Mouse (Mus musculus): ENCODE measurements at regions not wholly inside any gene's neighbourhood (a gene's known extent, or its start where the extent isn't known, plus 50 kb on each side); places are given as distances from the start of the nearest gene placed in this dataset.

DNA sequence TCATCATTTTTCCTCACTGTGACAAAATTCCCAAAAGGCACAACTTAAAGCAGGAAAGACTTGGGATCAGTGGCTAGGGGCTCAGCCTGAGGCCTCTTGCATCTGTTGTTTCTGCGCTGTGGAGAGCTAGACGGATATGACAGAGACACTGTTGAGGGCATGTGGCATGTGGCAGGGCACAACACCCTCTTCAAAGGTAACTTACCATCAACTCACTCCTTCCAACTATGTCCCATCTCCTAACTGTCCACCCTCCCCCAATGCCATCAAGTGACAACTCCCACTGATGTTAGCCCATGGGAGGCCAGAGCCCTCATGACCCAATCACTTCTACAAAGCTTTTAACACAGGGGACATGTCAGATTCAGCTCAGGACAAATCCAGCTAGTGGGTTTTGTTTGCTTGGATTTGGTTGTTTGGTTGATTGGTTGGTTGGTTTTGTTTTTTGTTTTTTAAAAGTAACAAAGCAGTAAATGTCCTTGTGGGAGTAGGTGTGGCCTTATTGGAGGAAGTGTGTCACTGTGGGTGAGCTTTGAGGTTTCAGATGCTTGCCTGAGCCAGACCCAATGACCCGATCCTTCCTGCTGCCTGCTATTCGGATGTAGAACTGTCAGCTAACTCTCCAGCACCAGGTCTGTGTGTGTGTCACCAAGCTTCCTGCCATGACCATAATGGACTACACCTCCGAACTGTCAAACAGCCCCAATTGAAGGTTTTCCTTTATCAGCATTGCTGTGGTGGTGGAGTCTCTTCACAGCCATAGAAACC lies 53.2 kb upstream of the Lef1 start:
- DNase-seq (ENCODE audit: low spot score in 2 of 2), result no peak

DNA sequence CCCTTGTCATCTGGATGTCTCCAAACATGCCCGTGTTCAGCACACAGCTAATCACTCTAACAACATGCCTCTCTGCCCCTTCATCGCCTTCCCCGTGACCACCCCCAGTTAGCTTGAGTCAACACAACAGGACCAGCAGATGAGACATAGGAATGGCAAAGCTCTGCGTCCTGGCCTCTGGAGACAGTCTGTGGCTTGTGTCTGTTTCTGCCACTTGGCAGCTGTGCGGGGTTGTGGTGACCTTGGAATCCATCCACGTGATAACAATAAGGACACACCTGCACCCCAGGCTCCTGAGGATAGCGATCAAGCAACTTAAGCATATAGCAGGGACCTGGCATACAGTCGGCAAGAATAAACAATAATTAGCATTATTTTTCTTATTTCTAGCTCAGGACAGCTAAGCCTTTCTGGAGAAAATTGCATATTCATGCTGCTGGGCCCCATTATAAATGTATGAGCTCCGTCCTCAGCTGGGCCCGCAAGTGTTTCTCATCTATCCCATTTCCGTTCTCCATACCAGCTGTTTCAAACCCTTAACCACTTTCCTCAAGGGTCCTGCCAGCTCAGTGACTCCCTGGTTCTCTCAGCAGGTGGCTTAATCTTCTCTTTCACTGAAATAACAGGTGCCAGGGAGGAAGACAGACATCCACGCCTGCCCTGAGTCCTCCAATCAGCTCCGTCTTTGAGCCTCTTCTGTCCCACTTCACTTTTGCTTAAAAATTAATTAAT lies 55.9 kb upstream of the Lef1 start:
- DNase-seq (ENCODE audit: low spot score in 2 of 2), result no peak

DNA sequence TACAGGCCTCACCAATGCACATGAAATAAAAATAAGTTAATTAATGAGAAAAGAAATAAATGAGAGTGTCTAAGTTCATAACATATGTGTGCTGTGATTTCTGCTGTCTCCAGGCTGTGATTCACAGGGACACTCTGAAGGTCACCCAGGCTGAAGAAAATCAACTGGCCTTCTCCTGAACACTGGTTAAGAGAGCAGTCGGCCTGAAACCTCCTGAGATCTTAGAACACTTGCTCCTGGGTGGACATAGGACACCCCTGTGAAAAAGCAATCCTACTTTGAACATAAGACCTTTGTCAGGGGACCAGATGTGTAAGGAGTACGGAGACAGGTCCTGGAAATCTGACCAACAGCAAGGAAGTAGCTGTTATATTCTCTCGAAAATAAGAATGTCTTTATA lies 62.6 kb upstream of the Lef1 start:
- no peak for DNase-seq (ENCODE audit: low spot score in 2 of 2)

DNA sequence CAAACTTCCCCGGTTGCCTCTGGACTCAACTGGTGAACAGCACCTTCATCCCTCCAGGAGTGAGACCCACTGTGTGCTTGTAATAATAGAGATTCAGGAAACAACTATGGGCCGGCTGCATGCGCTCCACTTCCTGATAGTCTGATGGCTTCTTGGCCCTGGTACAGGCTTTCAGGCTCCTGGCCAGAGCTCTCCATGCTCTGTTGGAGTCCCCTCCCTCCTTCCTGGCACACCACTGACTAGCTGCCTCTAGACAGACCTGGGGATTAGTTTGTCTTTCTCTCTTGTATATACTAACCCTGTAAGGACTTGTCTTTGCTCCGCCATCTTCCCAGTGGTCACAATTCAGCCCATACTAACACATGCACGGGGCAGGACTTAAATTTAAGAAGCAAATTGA lies 63.9 kb upstream of the Lef1 start:
- DNase-seq (ENCODE audit: low spot score in 2 of 2), result no peak

DNA sequence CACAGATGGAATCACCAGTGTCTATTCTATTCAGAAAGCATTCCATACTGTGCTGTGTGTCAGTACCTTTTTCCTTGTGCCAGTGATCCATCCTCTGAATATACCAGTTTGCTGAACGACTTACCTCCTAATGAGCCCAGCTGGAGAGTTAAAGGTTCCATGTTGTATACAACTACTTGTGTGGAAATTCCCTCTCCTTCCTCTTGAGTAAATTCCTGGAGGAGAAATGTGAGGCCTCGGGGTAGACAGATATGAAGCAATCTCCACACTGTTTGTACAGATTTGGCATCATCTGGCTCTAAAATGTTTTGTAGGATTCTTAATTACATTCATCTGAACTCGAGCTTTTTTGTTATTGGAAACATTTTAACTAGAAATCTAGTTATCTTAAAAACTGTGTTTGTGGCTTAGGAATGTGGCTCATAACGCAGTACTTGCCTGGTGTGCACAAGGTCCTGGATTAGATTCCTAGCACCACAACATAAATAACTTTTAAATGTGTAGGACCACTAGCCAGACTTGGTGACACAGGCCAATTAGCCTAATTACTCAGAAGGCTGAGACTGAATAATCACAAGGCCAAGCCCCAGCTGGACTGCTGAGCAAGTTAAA lies 70.0 kb upstream of the Lef1 start:
- DNase-seq (ENCODE audit: low spot score in 2 of 2), result no peak

DNA sequence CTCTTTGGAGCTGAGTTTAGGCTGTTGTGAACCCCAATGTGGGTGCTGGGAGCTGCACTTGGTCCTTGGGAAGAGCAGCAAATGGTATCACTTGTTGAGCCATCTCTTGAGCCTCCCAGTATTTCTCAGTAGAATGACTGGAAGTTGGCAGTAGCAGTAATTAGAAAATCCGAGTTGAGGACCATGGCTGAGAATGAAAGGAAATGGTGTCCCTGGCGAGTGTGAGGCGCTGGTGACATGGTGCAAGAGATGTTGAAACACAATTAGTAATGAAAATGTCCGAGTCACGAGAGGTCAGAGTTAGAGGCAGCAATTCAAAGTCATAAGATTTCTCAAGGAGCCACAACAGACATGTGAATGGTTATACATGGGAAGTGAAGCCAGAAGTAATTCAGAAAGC lies 73.2 kb upstream of the Lef1 start:
- DNase-seq (ENCODE audit: low spot score in 2 of 2), result no peak

DNA sequence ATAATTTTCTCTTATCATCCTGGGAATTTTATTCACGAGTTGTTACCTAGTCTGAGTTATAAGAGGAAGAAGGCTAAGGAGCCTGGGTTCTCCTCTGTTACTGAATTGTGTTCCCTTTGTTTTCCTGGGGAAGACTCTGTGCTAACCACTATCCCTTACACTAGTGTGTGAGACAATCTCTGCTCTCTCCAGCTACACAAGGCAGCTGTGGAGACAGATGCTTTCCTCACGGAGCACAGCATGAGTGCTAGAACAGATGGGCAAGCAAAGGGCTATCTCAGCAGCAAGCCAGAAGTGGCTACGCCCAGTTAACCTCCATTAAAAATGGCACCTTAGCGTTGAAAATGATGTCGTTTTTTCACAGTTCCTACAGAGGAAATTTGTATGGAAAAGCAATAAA lies 75.5 kb upstream of the Lef1 start:
- no peak for DNase-seq (ENCODE audit: low spot score in 2 of 2)

DNA sequence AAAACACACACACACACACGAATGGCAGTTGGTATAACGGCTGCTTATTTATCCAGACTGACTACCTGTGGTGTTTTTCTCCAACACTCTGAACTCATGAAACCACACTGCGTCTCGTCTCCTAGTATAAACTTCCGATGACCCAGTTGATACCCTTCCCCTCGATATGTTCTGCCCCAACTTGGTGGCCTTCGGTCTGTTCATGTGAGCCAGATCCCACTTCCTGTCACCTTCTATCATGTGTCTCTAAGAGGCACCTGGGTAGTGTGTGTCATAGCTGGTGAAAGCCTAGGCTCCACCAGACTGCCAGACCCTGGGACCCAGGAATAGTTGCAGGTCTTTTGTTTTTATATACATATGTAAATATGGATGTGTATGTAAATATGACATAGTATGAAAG lies 83.9 kb upstream of the Lef1 start:
- DNase-seq (ENCODE audit: low spot score in 2 of 2), result no peak

DNA sequence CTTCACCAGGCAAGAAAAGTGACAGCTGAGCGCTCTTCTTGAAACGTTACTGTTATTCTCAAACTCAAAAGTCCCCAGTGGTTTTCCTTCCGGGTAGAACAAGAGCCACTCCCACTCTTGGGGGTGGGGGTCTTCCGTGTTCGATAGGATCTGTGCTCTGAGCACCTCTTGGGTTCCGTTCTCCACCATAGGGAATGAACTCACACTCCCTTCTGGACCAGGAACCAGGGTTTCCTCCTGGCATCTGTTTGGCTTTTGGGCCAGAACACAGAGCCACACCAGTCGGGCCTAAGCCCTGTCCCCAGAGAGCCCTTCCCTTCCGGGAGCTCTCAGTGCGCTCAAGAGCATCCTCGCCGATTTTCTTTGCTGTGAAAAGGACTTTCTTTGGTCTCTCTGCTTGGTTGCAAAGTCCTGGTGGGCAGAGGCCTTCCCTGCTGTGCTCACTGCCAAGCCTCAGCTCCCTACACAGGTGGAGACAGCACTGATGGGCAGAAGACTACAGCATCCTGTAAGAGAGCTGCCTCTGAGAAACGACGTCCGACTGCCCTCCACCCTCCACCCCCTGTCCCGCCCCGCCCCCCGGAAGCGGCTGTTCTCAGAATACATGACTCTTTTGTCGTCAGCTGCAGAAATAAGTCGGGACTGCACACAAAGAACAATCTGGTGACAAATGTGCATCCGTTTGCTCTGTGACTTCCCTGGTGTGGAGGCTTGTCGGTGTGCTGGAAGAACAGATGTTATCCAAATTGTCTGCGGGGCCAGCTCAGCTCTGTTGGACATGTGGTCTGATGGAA lies 90.9 kb upstream of the Lef1 start:
- DNase-seq (ENCODE audit: low spot score in 2 of 2), result no peak

DNA sequence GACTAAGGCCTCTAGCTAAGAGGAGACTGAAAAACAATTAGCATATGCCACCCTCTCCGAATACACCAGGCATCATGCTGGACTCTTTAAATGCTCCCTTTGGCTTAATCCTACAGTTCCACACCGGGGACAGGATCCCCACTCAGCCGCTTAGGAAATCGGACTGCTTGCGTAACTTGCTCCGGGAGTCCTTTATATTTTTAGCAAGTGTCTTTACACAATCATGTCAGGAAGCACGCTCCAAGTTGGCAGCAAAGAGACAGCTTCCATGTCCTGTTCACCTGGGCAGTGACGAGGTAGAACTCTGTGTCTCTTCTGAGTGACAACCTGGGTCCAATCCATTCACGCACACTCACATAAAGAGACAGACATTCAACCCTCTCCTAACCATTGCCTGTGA lies 92.4 kb upstream of the Lef1 start:
- DNase-seq (ENCODE audit: low spot score in 2 of 2), result no peak

DNA sequence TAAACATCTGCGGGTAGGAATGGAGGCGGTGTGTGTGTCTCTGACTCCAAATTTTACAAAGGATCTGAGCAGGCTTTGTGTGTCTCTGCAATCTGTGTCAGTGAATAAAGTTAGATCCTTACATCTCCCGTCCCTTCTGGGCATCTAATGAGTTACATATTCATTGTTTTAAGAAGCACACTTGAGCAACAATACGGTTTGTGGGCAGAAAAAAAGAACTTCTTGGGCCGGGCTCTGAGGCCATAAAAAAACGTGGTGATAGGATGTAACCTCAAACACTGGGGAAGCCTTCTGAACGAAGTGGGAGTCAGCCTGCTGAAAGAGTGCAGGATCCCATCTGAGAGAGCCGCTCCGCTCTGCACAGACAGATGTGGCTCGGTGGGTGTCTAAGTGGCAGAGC lies 94.2 kb upstream of the Lef1 start:
- no peak for DNase-seq (ENCODE audit: low spot score in 2 of 2)

DNA sequence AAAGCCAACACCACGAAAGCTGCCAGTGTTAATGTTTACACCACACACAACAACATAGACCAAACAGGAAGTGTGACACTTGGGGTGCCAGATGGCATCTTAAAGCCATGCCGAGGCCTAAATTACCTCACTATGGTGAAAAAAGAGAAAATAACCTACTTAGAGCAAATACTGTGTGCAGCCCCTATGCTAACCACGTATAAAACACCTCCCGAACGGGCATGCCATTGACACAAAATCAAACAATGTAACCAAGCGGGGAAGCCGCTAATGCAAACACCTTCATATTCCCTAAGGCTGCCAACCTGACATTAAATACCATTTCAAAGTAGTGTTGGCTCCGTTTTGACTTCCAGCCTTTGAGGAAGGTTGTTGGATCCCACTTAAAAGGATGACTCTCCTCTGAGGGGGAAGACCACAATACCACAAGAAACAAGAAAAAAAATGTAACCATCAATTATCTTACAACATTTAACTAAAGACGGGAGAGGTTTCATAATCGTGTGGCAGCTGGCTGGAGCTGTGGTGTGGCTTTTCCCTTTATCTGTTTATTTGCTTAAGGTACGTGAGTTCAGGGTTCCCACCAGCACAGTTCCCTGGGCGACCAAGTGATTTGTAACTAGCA lies 96.1 kb upstream of the Lef1 start:
- DNase-seq (ENCODE audit: low spot score in 2 of 2), result no peak

DNA sequence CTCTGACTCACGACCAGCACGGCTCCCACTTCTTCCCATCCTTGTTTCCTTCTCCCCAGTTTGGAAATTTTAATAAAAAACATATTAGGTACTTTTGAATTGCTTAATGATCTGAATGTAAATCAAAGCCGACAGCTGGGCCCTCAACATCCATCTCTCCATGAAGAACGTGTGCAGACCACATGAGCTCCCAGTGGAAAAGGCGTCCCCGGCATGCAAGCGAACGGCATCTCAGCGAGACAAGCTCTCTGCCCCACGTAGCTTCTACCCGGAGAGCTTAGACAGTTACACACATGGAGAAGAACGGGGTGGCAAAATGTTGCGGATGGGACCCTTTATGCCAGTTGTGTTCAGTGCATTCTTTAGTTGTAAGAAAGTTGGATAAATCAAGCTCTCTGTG lies 109.6 kb upstream of the Lef1 start:
- DNase-seq (ENCODE audit: low spot score in 2 of 2), result no peak

DNA sequence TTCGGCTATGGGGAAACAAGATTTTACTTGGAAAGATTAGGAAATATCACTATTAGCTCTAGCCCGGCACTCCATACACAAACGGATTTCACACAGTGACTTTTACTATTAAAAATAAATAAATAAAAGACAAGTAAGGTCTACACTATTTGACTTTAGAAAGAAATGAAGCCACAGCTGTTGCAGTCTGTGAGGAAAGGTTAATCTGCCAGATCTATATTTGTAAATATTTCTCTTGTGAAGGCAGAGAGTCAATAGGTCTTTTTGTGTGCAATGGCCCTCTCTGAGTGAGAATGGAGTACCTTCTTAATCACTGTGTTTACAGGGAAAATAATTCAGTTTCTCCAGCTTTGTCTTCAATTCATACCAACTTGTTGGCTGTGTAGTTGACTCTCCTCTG lies 110.0 kb upstream of the Lef1 start:
- DNase-seq (ENCODE audit: low spot score in 2 of 2), result no peak

DNA sequence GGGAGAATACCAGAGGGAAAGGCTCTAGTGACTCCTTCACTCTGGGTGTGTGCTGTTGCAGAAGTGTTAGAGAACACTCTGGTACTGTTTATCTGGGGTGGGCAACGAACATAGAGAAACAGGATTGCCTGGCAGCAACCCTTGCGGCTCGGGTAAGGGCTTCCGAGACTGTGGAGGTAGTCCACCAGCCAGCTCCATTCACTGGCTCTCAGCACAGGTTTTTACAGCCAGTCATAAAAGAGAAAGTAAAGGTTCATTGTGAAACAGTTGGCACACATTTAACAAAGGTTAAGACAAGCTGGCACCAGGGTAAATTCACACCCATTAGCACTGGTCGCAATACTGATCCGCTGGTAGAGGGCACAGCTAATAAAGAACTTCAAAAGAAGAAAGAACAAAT lies 110.5 kb upstream of the Lef1 start:
- DNase-seq (ENCODE audit: low spot score in 2 of 2), result no peak

DNA sequence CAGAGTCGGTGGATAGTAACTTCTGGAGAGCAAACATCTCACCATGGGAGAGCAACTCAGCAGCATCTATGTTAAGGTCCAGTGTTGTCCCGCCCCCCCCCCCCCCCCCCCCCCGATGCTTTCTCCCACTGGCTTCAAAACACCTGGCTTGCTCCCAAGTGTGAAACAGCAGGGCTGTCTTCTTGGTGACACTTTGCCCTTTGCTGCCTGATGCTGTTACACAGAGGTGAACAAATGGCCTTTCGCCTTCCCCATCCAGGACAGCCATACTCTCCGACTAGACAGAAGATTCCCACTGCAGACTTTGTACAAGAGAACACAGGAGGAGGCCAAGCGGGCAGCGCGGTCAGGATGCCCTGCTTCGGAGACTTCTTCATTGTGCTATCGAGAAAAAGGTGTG lies 111.8 kb upstream of the Lef1 start:
- no peak for DNase-seq (ENCODE audit: low spot score in 2 of 2)

DNA sequence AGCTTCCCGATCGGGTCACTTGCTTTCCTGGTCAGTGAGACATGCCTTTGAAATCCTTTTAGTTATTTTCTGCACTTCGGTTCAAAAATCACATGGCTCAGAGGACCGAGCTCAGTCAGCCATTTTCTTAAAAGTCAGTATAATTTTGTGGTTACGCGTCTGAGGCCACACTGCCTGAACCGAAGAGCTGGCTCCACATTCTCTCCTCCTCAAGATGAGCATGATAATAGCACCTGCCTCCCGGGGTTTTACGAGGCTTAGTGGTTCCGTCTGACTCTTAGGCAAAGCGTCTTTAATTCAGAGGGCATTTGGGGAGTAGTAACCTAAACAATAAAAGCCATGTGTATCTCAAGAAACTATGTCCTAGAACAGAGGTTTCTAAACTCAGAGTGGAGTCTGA lies 113.5 kb upstream of the Lef1 start:
- no peak for DNase-seq (ENCODE audit: low spot score in 2 of 2)

DNA sequence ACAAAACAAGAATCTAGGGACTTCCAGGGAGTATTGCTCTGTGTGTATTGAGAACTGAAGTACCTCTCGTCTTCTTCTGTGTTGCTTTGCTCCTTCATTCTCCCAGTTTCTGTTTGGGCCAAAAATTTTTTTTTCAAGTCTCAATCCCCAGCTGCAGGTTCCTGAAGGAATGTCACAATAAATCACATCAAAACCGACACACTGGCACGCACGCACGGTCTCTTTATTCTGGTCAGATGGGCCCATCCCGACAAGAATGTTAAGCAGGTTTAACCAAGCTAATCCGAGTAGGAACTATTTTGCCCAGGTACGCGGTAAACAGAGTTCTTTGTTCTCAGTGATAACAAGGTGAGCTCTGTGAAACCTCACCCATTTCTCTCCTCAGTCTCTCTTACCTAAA lies 118.3 kb upstream of the Lef1 start:
- no peak for DNase-seq (ENCODE audit: low spot score in 2 of 2)

DNA sequence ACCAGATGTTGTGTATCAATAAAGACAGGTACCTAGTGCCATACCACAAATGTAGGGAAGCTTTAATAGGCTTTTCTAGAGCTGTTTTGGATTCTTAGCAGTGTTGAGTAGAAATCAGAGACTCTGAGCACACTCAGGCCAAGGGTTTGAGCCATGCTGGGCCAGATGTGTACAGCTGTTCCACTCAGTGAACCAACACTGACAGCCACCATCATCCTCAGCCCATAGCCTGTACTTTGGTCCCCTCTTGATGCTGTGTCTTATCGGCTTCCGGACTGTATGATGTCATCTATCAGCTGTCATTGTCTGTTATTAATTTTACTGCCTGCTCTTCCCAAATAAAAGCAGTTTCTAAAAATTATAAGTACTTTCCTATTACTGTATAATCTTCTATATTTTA lies 123.6 kb upstream of the Lef1 start:
- DNase-seq (ENCODE audit: low spot score in 2 of 2), result no peak

DNA sequence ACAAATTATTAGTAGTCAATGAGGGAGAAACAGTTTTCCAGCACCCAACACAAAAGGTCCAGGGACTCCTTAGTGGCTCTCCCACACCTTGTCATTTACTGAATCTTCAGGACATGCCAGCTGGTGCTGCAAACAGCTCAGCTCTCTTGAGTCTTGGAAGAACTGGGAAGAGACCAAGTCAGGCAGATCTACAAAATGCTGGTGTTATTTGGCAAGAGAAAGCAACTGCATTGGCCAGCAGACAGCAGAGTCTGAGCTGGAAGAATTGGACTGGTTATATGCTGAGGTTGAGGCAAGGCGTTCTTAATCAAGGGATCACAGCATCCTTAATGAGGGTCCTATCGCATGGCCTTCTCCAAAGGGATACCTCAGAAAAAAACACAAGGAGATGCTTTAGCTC lies 124.2 kb upstream of the Lef1 start:
- DNase-seq (ENCODE audit: low spot score in 2 of 2), result no peak

DNA sequence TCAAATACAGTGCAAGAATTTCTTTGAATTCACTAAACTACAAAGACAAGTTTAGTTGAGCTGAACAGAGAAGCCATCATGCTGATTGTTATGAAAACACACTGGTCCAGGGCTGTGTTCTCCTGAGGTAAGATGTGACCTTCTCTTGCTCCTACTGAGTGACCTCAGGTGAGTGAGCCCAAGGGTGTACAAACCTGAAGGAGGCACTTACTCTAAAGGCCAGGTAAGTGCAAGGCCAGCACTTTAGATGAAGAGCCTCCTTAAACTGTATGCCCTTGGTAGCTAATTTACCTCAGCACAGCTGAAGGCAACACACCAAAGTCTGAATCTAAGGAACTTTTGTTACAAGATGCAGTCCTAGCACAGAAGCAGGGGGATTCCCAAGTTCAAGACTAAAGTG lies 128.7 kb upstream of the Lef1 start:
- DNase-seq (ENCODE audit: low spot score in 2 of 2), result no peak

All from frontal cortex, postnatal 10 days (tissue).